Mouse (Mus musculus): ENCODE data around the gene Chst4.
"Not testable (repeated sequence)": the region's sequence is repeated elsewhere in the genome, so short reads cannot be mapped to it uniquely, and the experiment has no call there.

Gene Chst4

GRCm38 (mm10) chr8:110039659-110040058 is at the start of gene Chst4:
TSS of gene Chst4 (minus strand) at chr8:110039740.
- no peak for DNase-seq (ENCODE audit: low read depth, low spot score)

GRCm38 (mm10) chr8:110082416-110083105 is 43.0 kb upstream of the Chst4 start:
- no peak for DNase-seq (ENCODE audit: low read depth, low spot score)

- peak; percentile 49 for DNase-seq (ENCODE audit: low read depth, low spot score)
These were observed 40.0 kb upstream of the Chst4 start, which contains the start of gene Zfp612 for GRCm38 (mm10) chr8:110079282-110080221. TSS of gene Zfp612 (plus strand) at chr8:110079746.

GRCm38 (mm10) chr8:110074496-110074895 is 35.0 kb upstream of the Chst4 start:
- no peak for DNase-seq (ENCODE audit: low read depth, low spot score)

GRCm38 (mm10) chr8:110071600-110071999 is 32.1 kb upstream of the Chst4 start:
- peak; percentile 61 for DNase-seq (ENCODE audit: low read depth, low spot score)

- DNase-seq (ENCODE audit: low read depth, low spot score) = no peak
These were observed 30.2 kb upstream of the Chst4 start for GRCm38 (mm10) chr8:110069706-110070105.

GRCm38 (mm10) chr8:110065676-110066075 is 26.1 kb upstream of the Chst4 start:
- no peak for DNase-seq (ENCODE audit: low read depth, low spot score)

GRCm38 (mm10) chr8:110064606-110065365 is 25.2 kb upstream of the Chst4 start:
- no peak for DNase-seq (ENCODE audit: low read depth, low spot score)

GRCm38 (mm10) chr8:110064161-110064560 is 24.6 kb upstream of the Chst4 start:
- no peak for DNase-seq (ENCODE audit: low read depth, low spot score)

- DNase-seq (ENCODE audit: low read depth, low spot score) = no peak
These were observed 18.7 kb upstream of the Chst4 start for GRCm38 (mm10) chr8:110058207-110058606.

- no peak for DNase-seq (ENCODE audit: low read depth, low spot score)
These were observed 11.7 kb upstream of the Chst4 start for GRCm38 (mm10) chr8:110051208-110051607.

- DNase-seq (ENCODE audit: low read depth, low spot score) = no peak
These were observed 969 bp upstream of the Chst4 start for GRCm38 (mm10) chr8:110040509-110040908.

- no peak for DNase-seq (ENCODE audit: low read depth, low spot score)
These were observed 324 bp downstream of the Chst4 start for GRCm38 (mm10) chr8:110039216-110039615.

- no peak for DNase-seq (ENCODE audit: low read depth, low spot score)
These were observed 3.4 kb downstream of the Chst4 start for GRCm38 (mm10) chr8:110036156-110036555.

GRCm38 (mm10) chr8:110034331-110034730 is 5.2 kb downstream of the Chst4 start:
- DNase-seq (ENCODE audit: low read depth, low spot score) = no peak

- DNase-seq (ENCODE audit: low read depth, low spot score) = not testable (repeated sequence)
These were observed 5.8 kb downstream of the Chst4 start for GRCm38 (mm10) chr8:110033771-110034170.

- no peak for DNase-seq (ENCODE audit: low read depth, low spot score)
These were observed 16.7 kb downstream of the Chst4 start for GRCm38 (mm10) chr8:110022768-110023344.

GRCm38 (mm10) chr8:110022081-110022480 is 17.5 kb downstream of the Chst4 start:
- DNase-seq (ENCODE audit: low read depth, low spot score) = no peak

- peak; percentile 24 for DNase-seq (ENCODE audit: low read depth, low spot score)
These were observed 28.7 kb downstream of the Chst4 start for GRCm38 (mm10) chr8:110010868-110011267.

- DNase-seq (ENCODE audit: low read depth, low spot score) = no peak
These were observed 30.5 kb downstream of the Chst4 start for GRCm38 (mm10) chr8:110008995-110009446.

Measured in retina, postnatal 7 days (tissue).